Mouse (Mus musculus) lung, embryonic 16.5 days (tissue): ENCODE data around the gene Gm7879. TPM values are rescaled to one million over a fixed set of nuclear protein-coding genes. Genes with fewer than 3 reads are reported as not detected.

Source experiments
- ATAC-seq: fragments of 200-750 bp; cut with Nextera tagmentation; 2 replicates; pipeline ENCODE4 v1.8.0; 2017; ENCODE audit warnings: low read depth, mild to moderate bottlenecking, moderate library complexity
- H3K27ac ChIP-seq: fragments of 300-500 bp; sonication (generic); 2 replicates; pipeline ENCODE4 v1.5.1; 2014; ENCODE audit warnings: mild to moderate bottlenecking, control low read depth, low read length
- H3K27me3 ChIP-seq: fragments of 300-500 bp; sonication (generic); 2 replicates; pipeline ENCODE4 v1.6.1; 2014; ENCODE audit warnings: low read depth, low read length, mixed read lengths; ENCODE audit not compliant: control insufficient read depth, insufficient read depth
- H3K36me3 ChIP-seq: fragments of 300-500 bp; sonication (generic); 2 replicates; pipeline ENCODE4 v1.6.1; 2014; ENCODE audit warnings: low read length; ENCODE audit not compliant: control insufficient read depth, insufficient read depth
- H3K4me1 ChIP-seq: fragments of 300-500 bp; sonication (generic); replicated peaks from 2 replicates; pipeline ENCODE4 v1.6.1; 2014; ENCODE audit warnings: low read length, mixed read lengths; ENCODE audit not compliant: control insufficient read depth, insufficient read depth
- H3K4me2 ChIP-seq: fragments of 300-500 bp; sonication (generic); 2 replicates; pipeline ENCODE4 v1.6.1; 2014; ENCODE audit warnings: low read depth, low read length, control low read depth
- H3K4me3 ChIP-seq: fragments of 300-500 bp; sonication (generic); 2 replicates; pipeline ENCODE4 v1.5.1; 2014; ENCODE audit warnings: mild to moderate bottlenecking, low read length, control low read depth
- H3K9ac ChIP-seq: fragments of 300-500 bp; sonication (generic); 2 replicates; pipeline ENCODE4 v1.6.1; 2014; ENCODE audit warnings: low read length, control low read depth
- H3K9me3 ChIP-seq: fragments of 300-500 bp; sonication (generic); 2 replicates; pipeline ENCODE4 v1.6.1; 2016; ENCODE audit warnings: low read length; ENCODE audit not compliant: control insufficient read depth
- WGBS: fragments of 180-500 bp; shearing (Covaris S2); extraction: QIAGEN DNeasy Blood & Tissue Kit; methylation state at CpG from one replicate; pipeline ENCODE4 v1.1.7; 2014; 5-methylcytosine and 5-hydroxymethylcytosine counted together
- polyA plus RNA-seq: library from polyadenylated mRNA; unstranded; fragments of >200 nt; fragmentation: Nextera tagmentation; extraction: Ambion mirVana; gene quantifications from 2 replicates; pipeline ENCODE4 v1.2.1, GENCODE M21; 2015

Gm7879 gene
- polyA plus RNA-seq, 1 experiment from 2014 or later, result 0.68 TPM

DNA sequence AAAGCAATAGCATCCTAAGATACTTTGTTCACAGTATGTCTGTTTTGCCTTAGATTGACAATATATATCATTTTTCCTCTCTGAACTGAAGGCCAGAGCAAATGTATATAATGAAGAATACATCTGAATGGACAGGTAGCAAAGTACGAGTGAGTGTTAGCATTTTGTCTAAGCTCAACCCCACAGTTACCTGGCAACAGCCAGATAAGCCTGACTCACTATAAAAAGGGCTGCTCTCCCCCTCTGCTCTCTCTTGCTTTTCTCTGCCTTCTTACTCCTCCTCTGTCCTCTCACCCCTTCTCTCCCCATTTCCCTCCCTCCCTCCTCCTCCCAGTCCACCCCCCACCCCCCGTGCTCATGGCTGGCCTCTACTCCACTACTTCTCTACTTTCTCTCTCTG lies 20.3 kb downstream of the Gm7879 start:
- Histone ChIP-seq H3K27me3 (no peaks in the 10 kb centered on the region), H3K4me2 (no peak overlapping the region)
- WGBS, result 19% methylated on average over 2 of the region's 2 CpGs

GRCm38 (mm10) chr5:43947330-43947977 lies 34.5 kb downstream of the Gm7879 start:
- H3K4me2 ChIP-seq, result peak overlapping the region; percentile 44
- H3K27me3 ChIP-seq, result no peaks in the 10 kb centered on the region
- peak overlapping the region; percentile 34 for H3K4me3 ChIP-seq
- peaks cover 14% of the 10 kb centered on the region for H3K4me1 ChIP-seq
- H3K27ac ChIP-seq, result peak overlapping the region; percentile 80
- H3K36me3 ChIP-seq, result no peaks in the 10 kb centered on the region
- 12% methylated on average over 9 of the region's 9 CpGs for WGBS
- no peak overlapping the region for H3K9ac ChIP-seq
- 0 out of 2 replicates have a peak, but pooled peaks have one; percentile 23 for ATAC-seq
- no peaks in the 10 kb centered on the region for H3K9me3 ChIP-seq

More for the DNA sequence above, 20.3 kb downstream of the Gm7879 start:
- H3K27ac ChIP-seq, result no peak overlapping the region
- H3K4me1 ChIP-seq, result no peaks in the 10 kb centered on the region
- no peaks in the 10 kb centered on the region for H3K36me3 ChIP-seq
- no peak overlapping the region for H3K4me3 ChIP-seq
- H3K9ac ChIP-seq, result no peak overlapping the region
- no peaks in the 10 kb centered on the region for H3K9me3 ChIP-seq
- no peak for ATAC-seq

- WGBS, result 1% methylated on average over 27 of the region's 27 CpGs
- no peak overlapping the region; the same call in 1 of the 2 replicates for H3K9ac ChIP-seq
Observed at GRCm38 (mm10) chr5:43948111-43948743, 35.3 kb downstream of the Gm7879 start.

GRCm38 (mm10) chr5:43948748-43949275 lies 35.9 kb downstream of the Gm7879 start:
- Histone ChIP-seq H3K9ac (peak overlapping the region; percentile 59), H3K4me3 (peak overlapping the region; percentile 34), H3K27me3 (no peaks in the 10 kb centered on the region), H3K9me3 (no peaks in the 10 kb centered on the region), H3K4me1 (peaks cover 14% of the 10 kb centered on the region), H3K36me3 (no peaks in the 10 kb centered on the region), H3K27ac (peak overlapping the region; percentile 80), H3K4me2 (peak overlapping the region; percentile 44)
- 2% methylated on average over 8 of the region's 8 CpGs for WGBS
- ATAC-seq, result peak; percentile 52

More at GRCm38 (mm10) chr5:43948111-43948743, 35.3 kb downstream of the Gm7879 start:
- Histone ChIP-seq H3K27me3 (no peaks in the 10 kb centered on the region), H3K36me3 (no peaks in the 10 kb centered on the region), H3K9me3 (no peaks in the 10 kb centered on the region), H3K4me3 (peak overlapping the region; percentile 34), H3K4me2 (peak overlapping the region; percentile 44), H3K4me1 (peaks cover 14% of the 10 kb centered on the region), H3K27ac (peak overlapping the region; percentile 80)
- ATAC-seq, result peak; percentile 98

DNA sequence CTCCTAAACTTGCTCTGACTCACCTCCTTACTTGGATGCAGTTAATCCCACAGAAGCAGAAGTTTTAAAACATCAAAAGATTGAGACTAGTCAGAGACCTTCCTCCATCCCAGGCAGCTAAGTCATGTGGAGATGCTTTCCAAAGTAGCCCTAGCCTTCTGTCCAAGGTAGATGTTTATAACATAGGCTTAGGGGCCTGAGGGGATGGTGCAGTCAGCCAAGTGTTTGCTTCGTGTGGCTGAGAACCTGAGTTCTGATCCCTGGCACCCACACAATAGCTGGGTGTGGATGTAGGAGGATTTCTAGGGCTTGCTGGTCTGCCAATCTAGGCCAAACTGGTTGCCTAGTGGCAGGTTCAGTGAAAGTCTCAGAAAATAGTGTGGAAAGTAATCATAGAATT lies 40.3 kb downstream of the Gm7879 start:
- Histone ChIP-seq H3K4me3 (no peak overlapping the region), H3K27ac (no peak overlapping the region), H3K9me3 (no peaks in the 10 kb centered on the region), H3K36me3 (no peaks in the 10 kb centered on the region), H3K9ac (no peak overlapping the region), H3K27me3 (no peaks in the 10 kb centered on the region), H3K4me2 (no peak overlapping the region), H3K4me1 (peaks cover 7% of the 10 kb centered on the region)
- ATAC-seq, result no peak
- WGBS, result 60% methylated on average over 1 of the region's 1 CpGs

GRCm38 (mm10) chr5:43959884-43960440 lies 47.0 kb downstream of the Gm7879 start:
- Histone ChIP-seq H3K4me1 (no peaks in the 10 kb centered on the region), H3K9ac (no peak overlapping the region), H3K27me3 (no peaks in the 10 kb centered on the region), H3K4me2 (no peak overlapping the region), H3K27ac (no peak overlapping the region), H3K4me3 (no peak overlapping the region), H3K36me3 (no peaks in the 10 kb centered on the region), H3K9me3 (no peaks in the 10 kb centered on the region)
- ATAC-seq, result no peak
- WGBS, result 70% methylated on average over 3 of the region's 3 CpGs

DNA sequence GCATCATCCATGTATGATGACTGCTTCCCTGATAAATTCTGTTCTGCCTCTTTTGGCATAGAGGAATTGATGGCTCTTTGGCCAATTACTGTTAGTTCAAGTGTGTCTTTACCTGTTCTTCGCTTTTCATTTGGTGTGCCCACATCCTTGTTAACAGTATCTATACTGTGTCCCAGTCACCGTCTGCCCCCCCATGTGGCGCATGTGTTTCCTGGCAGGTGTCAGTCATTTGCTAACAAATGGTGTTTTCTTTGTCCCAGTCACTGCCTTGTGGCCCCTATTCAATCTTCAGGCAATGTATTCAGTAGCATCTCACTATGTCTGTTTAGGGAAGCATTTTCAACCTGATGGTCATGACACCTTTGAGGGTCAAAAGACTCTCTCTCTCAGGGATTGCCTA lies 48.1 kb downstream of the Gm7879 start:
- H3K27me3 ChIP-seq, result no peaks in the 10 kb centered on the region
- 84% methylated on average over 3 of the region's 3 CpGs for WGBS
- H3K4me3 ChIP-seq, result no peak overlapping the region
- no peaks in the 10 kb centered on the region for H3K36me3 ChIP-seq
- H3K4me2 ChIP-seq, result no peak overlapping the region
- H3K4me1 ChIP-seq, result no peaks in the 10 kb centered on the region
- no peak overlapping the region for H3K27ac ChIP-seq
- H3K9me3 ChIP-seq, result no peaks in the 10 kb centered on the region
- H3K9ac ChIP-seq, result no peak overlapping the region
- no peak for ATAC-seq
